Mouse (Mus musculus) intestine, postnatal 0 days (tissue): ENCODE measurements around the gene Mrpl49. TPM values are rescaled to one million over a fixed set of nuclear protein-coding genes. Genes with fewer than 3 reads are reported as not detected.
A peak's percentile ranks its signal among the peaks of the same experiment; 100 is the strongest.

Experiments used
- ATAC-seq: fragments of 200-750 bp; cut with Nextera tagmentation; 2 replicates; pipeline ENCODE4 v1.8.0; 2017; ENCODE audit warnings: mild to moderate bottlenecking, moderate TSS enrichment, moderate library complexity
- H3K27ac ChIP-seq: fragments of 300-500 bp; sonication (generic); 2 replicates; pipeline ENCODE4 v1.5.1; 2014; ENCODE audit warnings: mild to moderate bottlenecking, low read depth, low read length, moderate library complexity
- H3K27me3 ChIP-seq: fragments of 300-500 bp; sonication (generic); replicated peaks from 2 replicates; pipeline ENCODE4 v1.6.1; 2014; ENCODE audit warnings: low read length, mixed read lengths; ENCODE audit not compliant: control insufficient read depth, insufficient read depth
- H3K36me3 ChIP-seq: fragments of 300-500 bp; sonication (generic); 2 replicates; pipeline ENCODE4 v1.6.1; 2014; ENCODE audit warnings: mild to moderate bottlenecking, moderate library complexity; ENCODE audit not compliant: control insufficient read depth, insufficient read depth
- H3K4me1 ChIP-seq: fragments of 300-500 bp; sonication (generic); replicated peaks from 2 replicates; pipeline ENCODE4 v1.6.1; 2014; ENCODE audit warnings: antibody characterized with exemption, low read length, mixed read lengths; ENCODE audit not compliant: control insufficient read depth, insufficient read depth
- H3K4me2 ChIP-seq: fragments of 300-500 bp; sonication (generic); replicated peaks from 2 replicates; pipeline ENCODE4 v1.6.1; 2014; ENCODE audit warnings: low read depth, mild to moderate bottlenecking, moderate library complexity
- H3K4me3 ChIP-seq: fragments of 300-500 bp; sonication (generic); 2 replicates; pipeline ENCODE4 v1.5.1; 2014; ENCODE audit warnings: low read depth, low read length
- H3K9ac ChIP-seq: fragments of 300-500 bp; sonication (generic); 2 replicates; pipeline ENCODE4 v1.6.1; 2014; ENCODE audit warnings: mild to moderate bottlenecking, low read depth, low read length
- H3K9me3 ChIP-seq: fragments of 300-500 bp; sonication (generic); 2 replicates; pipeline ENCODE4 v1.6.1; 2016; ENCODE audit warnings: mixed run types; ENCODE audit not compliant: control insufficient read depth
- CTCF ChIP-seq: sonication (generic); IDR thresholded peaks from 2 replicates; pipeline ENCODE4 v1.5.1; 2016; ENCODE audit warnings: low read depth, mild to moderate bottlenecking, control low read depth, antibody characterized with exemption, moderate library complexity
- WGBS: fragments of 180-500 bp; shearing (Covaris S2); extraction: QIAGEN DNeasy Blood & Tissue Kit; methylation state at CpG from one replicate; pipeline ENCODE4 v1.1.7; 2014; 5-methylcytosine and 5-hydroxymethylcytosine counted together
- polyA plus RNA-seq: library from polyadenylated mRNA; unstranded; fragments of >200 nt; fragmentation: Nextera tagmentation; extraction: Ambion mirVana; gene quantifications from 2 replicates; pipeline ENCODE4 v1.2.1, GENCODE M21; 2015

Mrpl49 gene
- polyA plus RNA-seq, 1 experiment from 2014 or later = 36.3 TPM

DNA sequence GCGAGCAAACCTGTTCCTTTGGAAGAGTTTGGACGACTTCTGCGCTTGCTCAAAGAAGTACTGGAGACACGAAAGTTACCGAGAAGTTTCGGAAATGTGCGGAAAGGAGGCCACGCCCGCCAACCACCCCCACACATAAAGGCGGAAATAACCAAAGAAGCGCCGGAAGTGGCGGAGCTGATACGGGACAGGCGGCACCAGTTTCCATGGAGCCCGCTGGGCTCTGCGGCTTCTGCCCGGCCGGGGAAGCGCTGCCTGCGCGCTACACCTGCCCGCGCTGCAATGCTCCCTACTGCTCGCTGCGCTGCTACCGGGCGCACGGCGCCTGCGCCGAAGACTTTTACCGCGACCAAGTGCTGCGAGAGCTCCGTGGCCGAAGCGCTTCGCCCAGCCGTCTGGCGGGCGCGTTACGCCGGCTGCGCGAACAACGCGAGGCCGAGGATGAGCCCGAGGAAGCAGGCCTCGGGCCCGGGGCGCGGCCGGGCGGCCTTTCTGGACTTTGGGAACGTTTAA is 3.5 kb upstream of the Mrpl49 start, which contains the start of gene Znhit2:
Gene Znhit2 (plus strand): TSS at position 172 of the 513 bp plus-strand sequence.
- peak; percentile 66 for ATAC-seq
- H3K9me3 ChIP-seq = no peaks in the 10 kb centered on the region
- H3K27ac ChIP-seq = peak within 1 kb of the TSS; percentile 94
- peak within 1 kb of the TSS; percentile 96 for H3K4me2 ChIP-seq
- H3K4me3 ChIP-seq = peak within 1 kb of the TSS; percentile 79
- peak; percentile 36 for TF ChIP-seq CTCF
- 0 out of 2 replicates have a peak, but pooled peaks cover 3% of the 10 kb centered on the region for H3K36me3 ChIP-seq
- H3K27me3 ChIP-seq = no peaks in the 10 kb centered on the region
- peaks cover 12% of the 10 kb centered on the region; the same call in 1 of the 2 replicates for H3K4me1 ChIP-seq
- peak within 1 kb of the TSS; percentile 95 for H3K9ac ChIP-seq
- under 1% methylated on average over 58 of the region's 58 CpGs for WGBS

DNA sequence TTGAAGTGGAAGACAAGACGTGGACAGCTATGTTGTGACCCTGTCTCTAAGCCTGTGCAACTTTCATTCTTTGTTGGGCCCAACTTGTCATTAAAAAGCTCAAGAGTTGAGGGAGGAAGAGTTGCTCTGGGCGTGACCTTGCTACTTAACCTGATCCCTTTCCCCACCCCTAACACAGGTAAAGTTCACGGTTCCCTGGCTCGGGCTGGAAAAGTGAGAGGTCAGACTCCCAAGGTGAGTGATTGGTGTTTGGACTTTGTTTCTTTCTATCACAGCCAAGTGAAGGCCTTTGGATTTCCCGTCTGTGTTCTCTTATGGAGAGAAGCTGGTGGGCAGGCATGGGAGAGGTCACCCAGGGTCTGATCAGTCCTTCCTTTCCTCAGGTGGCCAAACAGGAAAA is 1.4 kb upstream of the Mrpl49 start:
- peak overlapping the region; percentile 73 for H3K4me2 ChIP-seq
- peak overlapping the region; percentile 51 for H3K27ac ChIP-seq

DNA sequence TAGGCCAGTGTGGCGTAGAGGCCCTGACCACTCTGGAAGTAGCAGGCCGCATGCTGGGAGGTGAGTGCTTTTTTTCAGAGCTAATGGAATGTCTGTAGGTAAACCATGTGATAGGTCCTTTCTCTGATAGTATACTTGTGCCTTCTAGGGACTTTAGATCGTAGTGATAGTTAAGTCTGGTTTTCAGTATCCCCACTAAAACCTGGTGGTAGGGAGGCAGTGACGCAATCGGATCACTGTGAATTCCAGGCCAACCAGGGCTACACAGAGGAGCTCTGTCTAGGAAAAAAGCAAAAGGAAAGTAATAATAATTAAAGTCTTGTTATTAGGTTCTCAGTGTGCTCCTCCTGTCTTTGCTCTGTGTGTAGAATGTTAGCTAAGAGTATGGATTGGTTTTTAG is 928 bp upstream of the Mrpl49 start:
- WGBS = 17% methylated on average over 5 of the region's 5 CpGs
- peak overlapping the region; percentile 63 for H3K9ac ChIP-seq
- peaks cover 12% of the 10 kb centered on the region; the same call in 1 of the 2 replicates for H3K4me1 ChIP-seq
- ATAC-seq = no peak
- H3K4me2 ChIP-seq = peak overlapping the region; percentile 73
- peaks cover 23% of the 10 kb centered on the region for H3K36me3 ChIP-seq
- H3K27me3 ChIP-seq = no peaks in the 10 kb centered on the region
- H3K4me3 ChIP-seq = peak overlapping the region; percentile 62
- peak overlapping the region; percentile 51 for H3K27ac ChIP-seq
- TF ChIP-seq CTCF = no peak
- no peaks in the 10 kb centered on the region for H3K9me3 ChIP-seq

More for the DNA sequence above, 1.4 kb upstream of the Mrpl49 start:
- ATAC-seq = no peak
- 35% methylated on average over 5 of the region's 5 CpGs for WGBS
- Histone ChIP-seq H3K4me1 (peaks cover 12% of the 10 kb centered on the region; the same call in 1 of the 2 replicates), H3K4me3 (peak overlapping the region; percentile 62), H3K9ac (peak overlapping the region; percentile 63), H3K27me3 (no peaks in the 10 kb centered on the region), H3K9me3 (no peaks in the 10 kb centered on the region), H3K36me3 (peaks cover 19% of the 10 kb centered on the region)
- TF ChIP-seq CTCF = no peak

DNA sequence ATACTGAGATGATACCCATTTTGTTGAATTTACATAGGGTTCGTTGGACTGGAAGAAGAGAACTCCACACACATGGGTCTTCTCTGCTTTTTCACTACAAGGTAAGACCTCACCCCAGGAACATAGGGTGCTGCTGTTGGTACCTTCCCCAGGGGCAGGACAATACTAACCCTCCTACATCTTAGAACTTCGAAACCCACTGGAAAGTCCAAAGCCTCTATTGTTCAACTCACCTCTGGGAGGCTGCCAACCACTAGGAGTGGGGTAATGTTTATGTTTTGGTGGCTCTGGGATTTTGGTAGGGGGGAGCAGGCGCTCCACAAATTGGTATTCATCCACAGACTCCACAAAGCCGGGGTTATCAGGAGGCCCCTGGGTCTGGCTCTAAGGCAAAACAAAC is 889 bp downstream of the Mrpl49 start:
- Histone ChIP-seq H3K9ac (peak overlapping the region; percentile 63), H3K36me3 (peaks cover 41% of the 10 kb centered on the region), H3K4me1 (peaks cover 4% of the 10 kb centered on the region; the same call in 1 of the 2 replicates), H3K9me3 (no peaks in the 10 kb centered on the region), H3K27me3 (no peaks in the 10 kb centered on the region), H3K4me3 (peak overlapping the region; percentile 62), H3K4me2 (peak overlapping the region; percentile 73), H3K27ac (no peak overlapping the region)
- WGBS = 41% methylated on average over 4 of the region's 4 CpGs
- no peak for ATAC-seq
- TF ChIP-seq CTCF = no peak

DNA sequence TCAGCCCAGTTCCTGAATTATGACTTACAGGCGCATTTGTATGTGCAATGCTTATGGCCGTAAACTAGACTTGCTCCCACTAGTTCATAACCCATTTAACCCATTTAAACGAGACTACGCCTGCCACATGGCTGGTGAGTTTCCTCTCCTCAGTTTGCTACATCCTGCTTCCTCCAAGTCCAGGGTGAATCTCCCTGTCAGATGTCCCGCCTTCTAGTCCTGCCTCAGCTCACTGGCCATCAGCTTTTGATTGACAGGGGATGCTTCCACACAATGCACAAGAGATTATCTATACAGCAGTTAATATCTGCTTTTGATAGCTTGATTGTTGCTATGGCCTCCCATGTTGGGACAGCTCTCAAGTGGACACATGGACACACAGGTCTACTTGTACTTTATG is 3.3 kb downstream of the Mrpl49 start:
- H3K4me1 ChIP-seq = peaks cover 4% of the 10 kb centered on the region; the same call in 1 of the 2 replicates
- H3K9me3 ChIP-seq = no peaks in the 10 kb centered on the region
- H3K27ac ChIP-seq = peak overlapping the region; percentile 28; the same call in 1 of the 2 replicates
- H3K36me3 ChIP-seq = peaks cover 65% of the 10 kb centered on the region
- no peak overlapping the region for H3K9ac ChIP-seq
- H3K4me2 ChIP-seq = no peak overlapping the region
- ATAC-seq = no peak
- TF ChIP-seq CTCF = no peak
- no peaks in the 10 kb centered on the region for H3K27me3 ChIP-seq
- H3K4me3 ChIP-seq = no peak overlapping the region
- 57% methylated on average over 5 of the region's 5 CpGs for WGBS

DNA sequence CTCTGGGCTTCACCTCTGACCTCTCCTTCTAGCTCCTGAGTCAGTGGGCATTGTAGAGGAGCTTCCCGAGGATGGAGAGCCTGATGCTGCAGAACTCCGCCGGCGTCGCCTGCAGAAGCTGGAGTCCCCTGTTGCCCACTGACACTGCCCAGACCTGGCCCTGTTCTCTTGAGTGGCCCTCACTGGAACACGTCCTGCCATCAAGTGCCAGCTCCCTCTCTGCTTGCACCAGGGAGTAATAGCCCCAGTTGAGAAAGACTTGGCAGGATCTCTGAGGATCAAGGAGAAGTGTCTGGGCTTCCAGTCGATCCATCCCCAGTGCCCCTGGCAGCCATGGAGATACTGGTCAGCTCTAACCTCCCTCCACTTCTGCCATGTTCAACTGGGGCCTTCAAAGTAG is 5.1 kb downstream of the Mrpl49 start:
- Histone ChIP-seq H3K27me3 (no peaks in the 10 kb centered on the region), H3K4me2 (no peak overlapping the region), H3K4me1 (peaks cover 4% of the 10 kb centered on the region), H3K36me3 (peaks cover 73% of the 10 kb centered on the region), H3K4me3 (no peak overlapping the region), H3K27ac (no peak overlapping the region), H3K9me3 (no peaks in the 10 kb centered on the region), H3K9ac (no peak overlapping the region)
- ATAC-seq = no peak
- no peak for TF ChIP-seq CTCF
- WGBS = 81% methylated on average over 7 of the region's 7 CpGs
